Mouse (Mus musculus): ENCODE measurements around the gene Gm21118.
"Not testable (repeated sequence)": the region's sequence is repeated elsewhere in the genome, so short reads cannot be mapped to it uniquely, and the experiment has no call there.

Gm21118 gene

DNA sequence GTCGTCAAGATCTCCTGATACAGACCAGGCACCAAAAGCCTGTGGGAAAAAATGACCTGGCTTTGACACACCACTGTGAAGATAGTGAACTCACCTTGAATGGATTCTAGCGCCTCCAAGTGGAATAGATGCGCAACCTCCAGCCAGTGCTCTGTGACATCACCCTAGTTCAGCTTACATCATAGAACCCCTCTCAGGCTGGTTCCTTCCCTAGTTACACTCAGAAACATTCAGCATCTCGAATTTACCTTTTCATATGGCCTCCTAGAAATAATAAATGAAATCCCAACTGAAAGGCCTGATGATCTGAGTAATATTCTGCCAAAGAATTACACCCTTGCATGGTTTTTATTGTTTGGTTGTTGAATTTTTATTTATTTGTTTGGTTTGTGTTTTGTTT is at the start of gene Gm21118:
Gene Gm21118 (minus strand): TSS at position 101 of the 400 bp plus-strand sequence.
- DNase-seq (ENCODE audit: low spot score in 2 of 2), result not testable (repeated sequence)

DNA sequence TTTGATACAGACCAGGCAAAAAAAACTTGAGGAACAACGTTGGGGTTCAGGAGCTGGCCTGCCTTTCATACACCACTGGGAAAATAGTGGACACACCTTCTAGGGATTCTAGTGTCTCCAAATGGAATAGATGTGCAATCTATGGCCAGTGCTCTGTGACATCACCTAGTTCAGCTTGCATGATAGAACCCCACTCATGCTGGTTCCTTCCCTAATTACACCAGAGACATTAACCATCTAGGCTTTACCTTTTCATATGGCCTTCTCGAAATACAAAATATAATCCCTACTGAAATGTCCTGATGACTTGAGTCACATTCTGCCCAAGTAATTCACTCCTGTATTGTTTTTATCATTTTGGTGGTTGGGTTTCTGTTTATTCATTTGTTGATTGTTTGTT is 29.7 kb upstream of the Gm21118 start, which contains the start of the genes Gm29423 and Gm29644:
Gene Gm29423 (minus strand): TSS at position 101 of the 400 bp plus-strand sequence.
Gene Gm29644 (minus strand): TSS at position 157 of the 400 bp plus-strand sequence.
- DNase-seq (ENCODE audit: low spot score in 2 of 2), result not testable (repeated sequence)

All from spleen, postnatal 14 days (tissue).